In the genomic region with DNA sequence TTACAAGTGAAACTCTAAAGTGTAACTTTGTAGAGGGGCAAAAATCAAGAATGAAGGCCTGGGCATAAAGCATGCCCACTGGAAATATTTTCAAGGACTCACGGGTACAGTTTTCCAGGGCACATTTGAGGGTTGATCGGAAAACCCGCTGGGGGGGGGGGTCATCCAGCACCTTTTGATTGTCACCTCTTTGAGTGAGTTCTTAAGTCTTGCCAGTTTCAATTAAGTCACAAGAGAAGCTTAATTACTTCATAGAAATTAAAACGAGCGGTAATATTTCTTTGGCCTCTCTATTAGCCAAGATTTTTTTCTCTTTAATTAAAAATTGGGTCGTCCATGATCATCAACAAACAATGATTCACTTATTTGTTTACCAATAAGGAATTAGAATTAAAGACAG, we compare ENCODE assay signal across 9 mouse cellular contexts.
DNase-seq lines count a peak whose midpoint lies in the region; ATAC-seq lines count a peak whose summit lies in the region.
"Had no signal": no experiment of that assay in that cellular context is flagged by ENCODE, and none has a peak within 500 bp of the region (broad histone marks: within the 10 kb centered on the region; RNA-seq: fewer than 3 reads in every experiment).

No protein-coding gene starts in this region.

- no peaks in the 10 kb centered on the region for H3K36me3 ChIP-seq in liver, embryonic 11.5 days (ENCODE audit: control insufficient read depth, insufficient read depth, low read length)
- H3K36me3 ChIP-seq in embryonic facial prominence, embryonic 15.5 days = no peaks in the 10 kb centered on the region
- no peaks in the 10 kb centered on the region for H3K36me3 ChIP-seq in hindbrain, embryonic 16.5 days (ENCODE audit: control insufficient read depth, insufficient read depth, low read length)
- H3K36me3 ChIP-seq in midbrain, embryonic 15.5 days (replicated peaks) = no peaks in the 10 kb centered on the region

- DNase-seq in liver, embryonic 11.5 days (ENCODE audit: low spot score) = no peak
- no peak for DNase-seq in liver
- no peak for DNase-seq in layer of hippocampus, adult 8-10 months (ENCODE audit: low spot score in 2 of 2)
- DNase-seq in ovary, postnatal 36 days (ENCODE audit: low spot score) = no peak
- no peak for DNase-seq in testis, postnatal 10 days (ENCODE audit: low spot score)

- no peak overlapping the region for H3K27ac ChIP-seq in liver, embryonic 11.5 days (ENCODE audit: low read depth, low read length)
- no peak overlapping the region for H3K27ac ChIP-seq in embryonic facial prominence, embryonic 15.5 days (replicated peaks)
- peak overlapping the region; percentile 86 for H3K27ac ChIP-seq in hindbrain, embryonic 16.5 days (ENCODE audit: low read depth, low read length)
- H3K27ac ChIP-seq in midbrain, embryonic 15.5 days = peak overlapping the region; percentile 65

- no peak overlapping the region for H3K4me3 ChIP-seq in liver, embryonic 11.5 days (ENCODE audit: low read depth, low read length)
- no peak overlapping the region for H3K4me3 ChIP-seq in embryonic facial prominence, embryonic 15.5 days (replicated peaks)
- H3K4me3 ChIP-seq in hindbrain, embryonic 16.5 days (ENCODE audit: low read length) = no peak overlapping the region
- no peak overlapping the region for H3K4me3 ChIP-seq in midbrain, embryonic 15.5 days

- no peak for ATAC-seq in liver, embryonic 11.5 days (replicated peaks; ENCODE audit: low FRiP score)
- ATAC-seq in embryonic facial prominence, embryonic 15.5 days (ENCODE audit: insufficient number of reproducible peaks, low FRiP score, low TSS enrichment, low read depth) = no peak
- ATAC-seq in hindbrain, embryonic 16.5 days = no peak
- ATAC-seq in midbrain, embryonic 15.5 days (replicated peaks) = no peak
- ATAC-seq: Patski had no signal

- 70% methylated on average over 6 of the region's 6 CpGs for WGBS in liver, embryonic 11.5 days
- WGBS in embryonic facial prominence, embryonic 15.5 days = 51% methylated on average over 6 of the region's 6 CpGs
- 35% methylated on average over 6 of the region's 6 CpGs for WGBS in hindbrain, embryonic 16.5 days
- 17% methylated on average over 6 of the region's 6 CpGs for WGBS in midbrain, embryonic 15.5 days

- H3K4me1 ChIP-seq in liver, embryonic 11.5 days (replicated peaks; ENCODE audit: control insufficient read depth, insufficient read depth, low read length) = peaks cover 12% of the 10 kb centered on the region
- peaks cover 46% of the 10 kb centered on the region for H3K4me1 ChIP-seq in embryonic facial prominence, embryonic 15.5 days
- peaks cover 52% of the 10 kb centered on the region for H3K4me1 ChIP-seq in hindbrain, embryonic 16.5 days (ENCODE audit: control insufficient read depth, insufficient read depth, low read depth, low read length)
- peaks cover 58% of the 10 kb centered on the region for H3K4me1 ChIP-seq in midbrain, embryonic 15.5 days

- no peaks in the 10 kb centered on the region for H3K27me3 ChIP-seq in liver, embryonic 11.5 days (replicated peaks; ENCODE audit: control insufficient read depth, insufficient read depth, low read length)
- peaks cover 5% of the 10 kb centered on the region for H3K27me3 ChIP-seq in embryonic facial prominence, embryonic 15.5 days
- no peaks in the 10 kb centered on the region for H3K27me3 ChIP-seq in hindbrain, embryonic 16.5 days (replicated peaks; ENCODE audit: control insufficient read depth, insufficient read depth, low read length)
- H3K27me3 ChIP-seq in midbrain, embryonic 15.5 days (replicated peaks) = no peaks in the 10 kb centered on the region
- H3K27me3 ChIP-seq: Patski had no signal

- H3K9me3 ChIP-seq in liver, embryonic 11.5 days (ENCODE audit: control insufficient read depth, low read length) = no peaks in the 10 kb centered on the region
- no peaks in the 10 kb centered on the region for H3K9me3 ChIP-seq in embryonic facial prominence, embryonic 15.5 days (replicated peaks)
- H3K9me3 ChIP-seq in hindbrain, embryonic 16.5 days (ENCODE audit: control insufficient read depth, low read length) = no peaks in the 10 kb centered on the region
- H3K9me3 ChIP-seq in midbrain, embryonic 15.5 days = no peaks in the 10 kb centered on the region

- H3K4me2 ChIP-seq in liver, embryonic 11.5 days = peak overlapping the region; percentile 42
- H3K4me2 ChIP-seq in embryonic facial prominence, embryonic 15.5 days (replicated peaks) = peak overlapping the region; percentile 31; the same call in 1 of the 2 replicates
- H3K4me2 ChIP-seq in hindbrain, embryonic 16.5 days (ENCODE audit: low read length) = peak overlapping the region; percentile 39
- peak overlapping the region; percentile 49 for H3K4me2 ChIP-seq in midbrain, embryonic 15.5 days

- H3K9ac ChIP-seq in liver, embryonic 11.5 days (ENCODE audit: low read depth, low read length) = 0 out of 2 replicates have a peak overlapping the region, but pooled peaks have one; percentile 46
- no peak overlapping the region for H3K9ac ChIP-seq in embryonic facial prominence, embryonic 15.5 days
- peak overlapping the region; percentile 13; the same call in 1 of the 2 replicates for H3K9ac ChIP-seq in hindbrain, embryonic 16.5 days (ENCODE audit: low read depth, low read length)
- no peak overlapping the region for H3K9ac ChIP-seq in midbrain, embryonic 15.5 days

Comparison
In these comparisons a context has a peak if more than half of its experiments do, and no peak if none do; other contexts are left out.
1. H3K27ac ChIP-seq: peak in hindbrain, embryonic 16.5 days (single experiment) and midbrain, embryonic 15.5 days (single experiment); none in liver, embryonic 11.5 days (single experiment) and embryonic facial prominence, embryonic 15.5 days (single experiment).
2. H3K9ac ChIP-seq: peak in liver, embryonic 11.5 days (single experiment) and hindbrain, embryonic 16.5 days (single experiment); none in embryonic facial prominence, embryonic 15.5 days (single experiment) and midbrain, embryonic 15.5 days (single experiment).
3. Peak in every context shown above with its lines, with median percentiles within 50 percentile points of each other: H3K4me2 ChIP-seq.